Mouse (Mus musculus) neural tube, embryonic 12.5 days (tissue): ENCODE results near the gene Sirpb1c. TPM values are rescaled to one million over a fixed set of nuclear protein-coding genes. Genes with fewer than 3 reads are reported as not detected.
"Not testable (repeated sequence)": the region's sequence is repeated elsewhere in the genome, so short reads cannot be mapped to it uniquely, and the experiment has no call there.

Experiments used
- ATAC-seq: fragments of 200-750 bp; cut with Nextera tagmentation; 2 replicates; pipeline ENCODE4 v1.8.0; 2017; ENCODE audit warnings: low read depth, mild to moderate bottlenecking, moderate TSS enrichment, moderate library complexity; ENCODE audit not compliant: low FRiP score
- H3K27ac ChIP-seq: fragments of 300-500 bp; sonication (generic); 2 replicates; pipeline ENCODE4 v1.5.1; 2016
- H3K27me3 ChIP-seq: fragments of 300-500 bp; sonication (generic); replicated peaks from 2 replicates; pipeline ENCODE4 v1.6.1; 2016; ENCODE audit warnings: mild to moderate bottlenecking
- H3K36me3 ChIP-seq: fragments of 300-500 bp; sonication (generic); 2 replicates; pipeline ENCODE4 v1.6.1; 2016; ENCODE audit warnings: mild to moderate bottlenecking
- H3K4me1 ChIP-seq: fragments of 300-500 bp; sonication (generic); 2 replicates; pipeline ENCODE4 v1.6.1; 2016
- H3K4me2 ChIP-seq: fragments of 300-500 bp; sonication (generic); replicated peaks from 2 replicates; pipeline ENCODE4 v1.6.1; 2016; ENCODE audit warnings: mild to moderate bottlenecking
- H3K4me3 ChIP-seq: fragments of 300-500 bp; sonication (generic); 2 replicates; pipeline ENCODE4 v1.5.1; 2016
- H3K9ac ChIP-seq: fragments of 300-500 bp; sonication (generic); 2 replicates; pipeline ENCODE4 v1.6.1; 2016; ENCODE audit warnings: mild to moderate bottlenecking
- H3K9me3 ChIP-seq: fragments of 300-500 bp; sonication (generic); 2 replicates; pipeline ENCODE4 v1.6.1; 2016; ENCODE audit warnings: mild to moderate bottlenecking
- WGBS: fragments of 180-500 bp; shearing (Covaris S2); methylation state at CpG from one replicate; pipeline ENCODE4 v1.1.7; 2016; 5-methylcytosine and 5-hydroxymethylcytosine counted together
- polyA plus RNA-seq: library from polyadenylated mRNA; unstranded; fragments of >200 nt; fragmentation: Nextera tagmentation; extraction: Ambion mirVana; gene quantifications from 2 replicates; pipeline ENCODE4 v1.2.1, GENCODE M21; 2016

Gene Sirpb1c
- polyA plus RNA-seq: not detected in 2 replicates

GRCm38 (mm10) chr3:15848280-15848679 is at the start of gene Sirpb1c:
Sirpb1c (minus strand) TSS chr3:15848528.
- not testable (repeated sequence) for H3K36me3 ChIP-seq, H3K27ac ChIP-seq, H3K27me3 ChIP-seq, H3K4me3 ChIP-seq, ATAC-seq, H3K9ac ChIP-seq, H3K9me3 ChIP-seq, H3K4me2 ChIP-seq, H3K4me1 ChIP-seq
- WGBS: 83% methylated on average over 1 of the region's 1 CpGs

GRCm38 (mm10) chr3:15886380-15886779 is 38.1 kb upstream of the Sirpb1c start:
- no peaks in the 10 kb centered on the region for H3K4me1 ChIP-seq
- no peaks in the 10 kb centered on the region for H3K27me3 ChIP-seq
- H3K9ac ChIP-seq: no peak overlapping the region
- 90% methylated on average over 3 of the region's 3 CpGs for WGBS
- 0 out of 2 replicates have a peak, but pooled peaks cover 5% of the 10 kb centered on the region for H3K9me3 ChIP-seq
- H3K4me3 ChIP-seq: no peak overlapping the region
- ATAC-seq: no peak
- H3K4me2 ChIP-seq: no peak overlapping the region
- H3K36me3 ChIP-seq: no peaks in the 10 kb centered on the region
- no peak overlapping the region for H3K27ac ChIP-seq

- not testable (repeated sequence) for H3K9me3 ChIP-seq
Observed at GRCm38 (mm10) chr3:15855773-15856172, 7.4 kb upstream of the Sirpb1c start.

GRCm38 (mm10) chr3:15849922-15850321 is 1.6 kb upstream of the Sirpb1c start:
- no peak for ATAC-seq
- peaks cover 6% of the 10 kb centered on the region; the same call in 1 of the 2 replicates for H3K9me3 ChIP-seq
- H3K4me1 ChIP-seq: no peaks in the 10 kb centered on the region
- H3K27me3 ChIP-seq: no peaks in the 10 kb centered on the region
- no peak overlapping the region for H3K9ac ChIP-seq
- 92% methylated on average over 1 of the region's 1 CpGs for WGBS
- no peak overlapping the region for H3K4me3 ChIP-seq
- no peaks in the 10 kb centered on the region for H3K36me3 ChIP-seq
- H3K27ac ChIP-seq: no peak overlapping the region
- no peak overlapping the region for H3K4me2 ChIP-seq

More at GRCm38 (mm10) chr3:15855773-15856172, 7.4 kb upstream of the Sirpb1c start:
- H3K27me3 ChIP-seq, H3K4me2 ChIP-seq, H3K9ac ChIP-seq, H3K27ac ChIP-seq, H3K4me1 ChIP-seq, H3K36me3 ChIP-seq, ATAC-seq, H3K4me3 ChIP-seq: not testable (repeated sequence)

GRCm38 (mm10) chr3:15847332-15848047 is 838 bp downstream of the Sirpb1c start:
- Histone ChIP-seq H3K9ac (no peak overlapping the region), H3K4me2 (no peak overlapping the region), H3K36me3 (no peaks in the 10 kb centered on the region), H3K27ac (no peak overlapping the region), H3K27me3 (no peaks in the 10 kb centered on the region), H3K9me3 (peaks cover 7% of the 10 kb centered on the region; the same call in 1 of the 2 replicates), H3K4me1 (no peaks in the 10 kb centered on the region), H3K4me3 (no peak overlapping the region)
- no peak for ATAC-seq
- WGBS: 80% methylated on average over 3 of the region's 3 CpGs

GRCm38 (mm10) chr3:15773642-15774041 is 74.7 kb downstream of the Sirpb1c start:
- H3K4me1 ChIP-seq, H3K27me3 ChIP-seq, H3K9ac ChIP-seq, H3K27ac ChIP-seq, H3K4me2 ChIP-seq, ATAC-seq, H3K9me3 ChIP-seq, H3K36me3 ChIP-seq, H3K4me3 ChIP-seq: not testable (repeated sequence)
- WGBS: 70% methylated on average over 2 of the region's 2 CpGs

Other genes with a start within 250 kb of the Sirpb1c start
- gene Gm5150, start 157.9 kb upstream of the Sirpb1c start, polyA plus RNA-seq: not detected in 2 replicates